Mouse (Mus musculus) cerebellum, adult 9-10 months (tissue): ENCODE results near the gene Gm4559.
"Not testable (repeated sequence)": the region's sequence is repeated elsewhere in the genome, so short reads cannot be mapped to it uniquely, and the experiment has no call there.

Source experiments
- DNase-seq: peaks from one replicate; pipeline ENCODE4 v3.0.0; 2022

Gm4559 gene

DNA sequence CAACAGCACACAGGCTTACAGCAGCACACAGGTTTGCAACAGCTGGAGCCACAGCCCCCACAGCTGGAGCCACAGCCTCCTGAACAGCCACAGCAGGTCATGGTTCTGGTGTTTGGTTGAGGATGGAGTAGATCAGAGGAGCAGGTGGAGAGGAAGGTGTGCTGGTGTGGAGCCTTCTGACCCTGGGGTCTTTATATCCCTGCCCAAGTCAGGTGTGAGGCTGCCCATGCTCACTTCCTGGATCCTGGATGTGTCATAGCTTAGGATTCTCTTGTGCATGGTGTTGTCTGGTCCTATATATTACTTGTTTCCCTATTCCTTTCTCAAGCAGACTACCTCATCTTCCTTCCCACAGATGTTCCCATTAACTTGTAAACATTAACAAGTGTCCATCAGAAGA, at the start of gene Gm4559:
Gene Gm4559 (minus strand): TSS at position 101 of the 400 bp plus-strand sequence.
- DNase-seq: not testable (repeated sequence)

DNA sequence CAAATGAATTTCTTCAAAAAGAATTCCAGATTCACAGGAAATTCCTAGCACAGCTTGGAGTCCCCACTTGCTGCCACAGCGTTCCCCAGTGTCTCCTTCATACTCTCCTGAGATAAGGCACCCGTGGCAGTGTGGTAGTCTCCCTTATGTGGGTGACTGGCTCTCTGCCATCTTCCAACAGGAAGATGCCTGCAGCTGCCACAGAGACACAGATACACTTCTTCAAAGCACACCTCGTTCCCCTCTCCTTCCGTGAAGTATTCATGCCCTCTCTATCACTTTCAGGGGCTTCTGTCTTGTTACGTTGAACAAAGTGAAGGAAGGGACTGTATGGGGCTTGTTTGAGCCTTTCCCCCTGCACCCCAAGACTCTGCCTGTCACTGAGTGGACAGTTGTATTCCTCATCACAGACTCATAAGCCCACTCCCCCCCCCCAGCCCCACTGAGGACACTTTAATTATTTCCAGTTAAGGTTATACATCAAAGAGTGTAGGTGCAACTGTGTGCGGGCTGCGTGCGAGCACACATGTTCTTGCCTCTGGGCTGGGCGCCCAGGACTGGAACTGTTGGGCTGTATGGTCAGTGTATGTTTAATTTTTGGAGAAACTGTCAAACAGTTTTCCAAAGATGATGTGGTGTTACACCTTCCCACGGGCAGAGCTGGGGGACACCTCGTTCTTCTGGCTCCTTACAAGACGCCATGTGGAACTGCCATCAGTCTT, 49.4 kb upstream of the Gm4559 start:
- no peak for DNase-seq

DNA sequence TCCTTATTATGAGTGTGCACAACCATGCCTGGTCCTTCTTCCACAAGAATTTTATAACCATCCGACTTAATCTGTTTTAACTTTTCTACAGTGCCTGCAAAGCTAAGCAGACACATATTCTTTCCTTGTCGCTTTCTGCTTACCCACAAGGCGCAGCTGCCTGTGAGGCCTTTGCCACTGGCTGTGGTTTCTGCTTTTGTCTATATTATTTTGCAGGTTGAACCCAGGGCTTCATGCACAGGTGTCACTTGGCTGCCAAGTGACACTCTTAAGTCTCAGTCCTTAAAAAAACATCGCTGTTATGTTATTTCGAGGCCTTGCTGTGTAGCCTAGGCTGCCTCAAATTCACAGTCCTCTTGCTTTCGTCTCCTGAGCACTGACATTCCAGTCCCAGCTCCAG, 48.5 kb upstream of the Gm4559 start:
- no peak for DNase-seq

DNA sequence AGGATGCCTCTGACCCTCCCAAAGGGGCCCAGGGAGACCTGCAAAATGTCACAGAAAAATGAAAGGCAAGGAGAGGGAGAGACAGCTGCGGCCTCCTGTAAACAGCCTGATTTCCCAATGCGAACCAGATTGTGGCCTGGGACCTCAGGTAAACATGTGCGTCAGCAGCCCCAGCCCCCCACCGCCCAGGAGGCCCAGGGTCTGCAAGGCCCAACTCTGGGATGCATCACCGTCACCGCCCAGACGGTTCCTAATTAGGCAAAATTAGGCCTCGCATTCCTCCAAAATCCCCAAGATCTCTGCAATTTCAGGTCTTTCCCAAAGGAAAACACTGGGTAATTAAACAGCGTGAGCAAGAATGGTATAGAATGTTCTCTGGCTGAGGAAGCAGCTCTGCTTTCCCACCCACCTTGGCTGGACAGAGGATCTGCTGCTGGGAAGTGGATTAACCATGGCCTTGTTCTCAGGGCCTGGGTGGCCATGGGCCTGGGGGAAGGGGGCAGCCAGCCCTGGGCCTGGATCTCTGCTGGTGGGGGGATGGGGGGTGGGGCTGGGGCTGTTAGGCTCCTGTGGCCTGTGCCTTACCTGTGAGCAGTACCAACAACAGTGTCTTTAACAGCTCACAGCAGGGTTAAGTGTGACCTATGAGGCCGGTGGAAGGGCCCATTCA, 47.6 kb upstream of the Gm4559 start:
- not testable (repeated sequence) for DNase-seq

DNA sequence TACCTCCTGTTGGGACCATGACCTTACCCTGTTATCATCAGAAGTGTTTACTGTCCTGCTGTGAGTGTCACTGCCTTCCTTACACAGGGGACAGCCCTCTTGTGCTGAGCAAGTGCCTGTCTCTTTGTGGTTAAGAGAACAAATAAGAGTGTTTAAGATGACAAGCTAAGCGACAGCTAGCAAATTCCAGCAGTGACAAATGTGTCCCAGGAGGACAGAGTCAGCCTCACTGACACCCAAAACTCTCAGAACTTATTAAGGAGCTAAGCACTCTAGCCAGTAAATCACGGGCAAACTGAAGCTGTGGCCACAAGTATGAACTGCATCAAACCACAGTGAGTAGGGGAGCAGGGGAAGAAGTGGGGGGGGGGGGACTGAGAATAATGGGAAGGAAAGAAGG, 46.7 kb upstream of the Gm4559 start:
- DNase-seq: no peak

DNA sequence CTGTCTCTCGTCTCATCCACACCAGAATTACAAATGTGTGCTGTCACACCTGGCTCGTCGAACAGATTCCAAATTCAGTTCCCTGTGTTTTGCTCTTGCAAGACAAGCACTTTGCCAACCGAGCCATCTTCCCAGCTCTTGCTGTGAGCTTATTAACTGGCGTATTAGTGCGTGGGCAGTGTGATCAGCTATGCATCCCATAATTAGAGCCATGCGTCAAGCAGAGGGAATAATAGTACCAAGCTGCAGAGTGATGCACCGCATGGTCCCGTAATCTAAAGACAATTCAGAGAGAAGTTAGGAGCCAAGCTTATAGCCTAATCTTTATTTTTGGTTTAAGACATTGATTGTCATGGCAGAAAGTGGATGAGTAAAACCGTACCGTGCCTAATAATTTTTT, 45.0 kb upstream of the Gm4559 start:
- no peak for DNase-seq

DNA sequence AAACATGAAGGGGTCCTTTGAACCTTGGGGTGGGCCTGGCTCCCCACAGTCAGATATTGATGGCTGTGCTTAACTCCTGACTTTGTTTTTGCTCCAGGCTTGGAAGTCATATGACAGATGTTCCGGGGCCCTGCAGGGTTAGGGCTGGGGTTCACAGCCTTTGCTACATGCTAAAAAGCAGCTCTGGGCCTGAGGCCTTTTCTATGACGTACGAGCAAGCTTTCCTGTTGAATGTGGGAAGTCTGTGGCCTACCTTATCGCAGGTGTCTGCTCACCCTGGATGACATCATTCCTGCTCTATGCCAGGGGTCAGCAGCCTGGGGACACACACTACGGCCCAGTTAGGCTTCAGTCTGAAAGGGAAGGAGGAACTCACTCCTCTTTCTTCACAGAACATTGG, 43.1 kb upstream of the Gm4559 start:
- DNase-seq: no peak

DNA sequence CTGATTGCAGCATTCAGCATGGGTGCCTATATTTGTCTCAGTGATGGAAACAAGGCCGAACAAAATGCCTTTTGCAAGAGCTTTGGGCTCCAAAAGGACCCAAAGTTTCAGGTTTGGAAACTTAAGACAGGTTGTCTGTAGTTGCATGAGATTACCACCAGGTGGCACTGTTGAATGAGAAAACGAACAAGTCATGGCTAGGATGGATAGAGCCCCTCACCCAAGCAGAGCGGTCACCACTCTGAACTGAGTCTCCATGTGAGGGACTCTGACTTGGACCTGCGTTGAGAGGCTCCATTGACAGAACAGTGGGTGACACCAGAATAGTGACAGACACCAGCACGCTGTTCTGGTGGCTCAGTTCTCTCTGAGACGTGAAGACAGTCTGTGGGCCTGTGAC, 42.4 kb upstream of the Gm4559 start:
- DNase-seq: peak; percentile 42

DNA sequence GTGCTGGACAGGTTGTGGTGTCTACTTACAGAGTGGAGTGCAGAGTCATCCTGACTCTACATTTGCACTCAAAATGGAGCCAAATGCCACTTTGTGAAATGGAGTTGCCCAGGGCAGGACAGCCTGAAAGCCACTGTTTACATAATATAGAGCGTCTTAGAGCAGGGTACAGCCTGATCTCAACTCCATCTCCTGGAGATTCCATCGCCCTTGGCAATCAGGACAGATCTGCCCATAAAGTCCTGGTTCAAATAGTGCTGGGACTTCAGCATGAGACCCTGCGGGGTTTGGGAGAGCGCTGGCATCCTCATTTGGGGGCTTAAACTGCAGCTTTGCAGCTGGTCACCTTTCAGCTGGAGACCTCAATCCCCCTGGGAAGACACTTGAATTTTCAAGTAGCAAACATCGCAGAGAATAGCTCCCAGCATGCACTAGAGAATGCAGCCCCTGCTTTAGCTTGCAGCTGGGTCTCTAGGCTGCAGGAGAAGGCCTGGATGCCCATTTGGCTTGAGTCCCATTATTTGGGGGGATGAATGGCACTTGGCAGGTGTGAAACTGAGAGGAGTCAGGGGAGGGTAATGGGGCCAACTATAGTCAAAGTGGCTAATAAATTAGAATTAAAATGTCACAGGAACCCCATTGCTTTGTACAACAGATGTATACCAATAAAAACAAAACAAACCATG, 40.6 kb upstream of the Gm4559 start:
- no peak for DNase-seq

DNA sequence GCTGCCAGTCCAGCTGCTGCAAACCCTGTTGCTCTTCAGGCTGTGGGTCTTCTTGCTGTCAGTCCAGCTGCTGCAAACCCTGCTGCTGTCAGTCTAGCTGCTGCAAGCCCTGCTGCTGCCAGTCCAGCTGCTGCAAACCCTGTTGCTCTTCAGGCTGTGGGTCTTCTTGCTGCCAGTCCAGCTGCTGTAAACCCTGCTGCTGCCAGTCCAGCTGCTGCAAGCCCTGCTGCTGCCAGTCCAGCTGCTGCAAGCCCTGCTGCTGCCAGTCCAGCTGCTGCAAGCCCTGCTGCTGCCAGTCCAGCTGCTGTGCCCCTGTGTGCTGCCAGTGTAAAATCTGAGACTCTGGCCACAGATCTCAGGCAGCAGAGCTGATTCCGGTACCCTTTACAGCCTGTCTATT, 29.8 kb upstream of the Gm4559 start:
- DNase-seq: not testable (repeated sequence)

DNA sequence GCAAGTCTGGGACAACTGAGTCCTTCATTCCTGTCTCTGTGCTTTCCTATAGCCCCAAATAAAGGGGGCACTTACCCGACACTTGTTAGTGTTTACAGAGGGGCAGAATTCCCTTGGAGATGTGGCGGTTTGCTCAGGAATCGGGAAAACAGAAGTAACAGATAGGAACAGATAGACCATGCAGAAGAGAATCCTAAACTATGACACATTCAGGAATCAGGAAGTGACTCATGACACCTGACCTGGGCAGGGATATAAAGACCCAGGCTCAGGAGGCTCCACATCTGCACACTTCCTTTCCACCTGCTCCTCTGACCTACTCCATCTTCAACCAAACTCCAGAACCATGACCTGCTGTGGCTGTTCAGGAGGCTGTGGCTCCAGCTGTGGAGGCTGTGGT, 29.1 kb upstream of the Gm4559 start, which contains the start of gene Krtap5-4:
Gene Krtap5-4 (plus strand): TSS at position 301 of the 400 bp plus-strand sequence.
- no peak for DNase-seq

DNA sequence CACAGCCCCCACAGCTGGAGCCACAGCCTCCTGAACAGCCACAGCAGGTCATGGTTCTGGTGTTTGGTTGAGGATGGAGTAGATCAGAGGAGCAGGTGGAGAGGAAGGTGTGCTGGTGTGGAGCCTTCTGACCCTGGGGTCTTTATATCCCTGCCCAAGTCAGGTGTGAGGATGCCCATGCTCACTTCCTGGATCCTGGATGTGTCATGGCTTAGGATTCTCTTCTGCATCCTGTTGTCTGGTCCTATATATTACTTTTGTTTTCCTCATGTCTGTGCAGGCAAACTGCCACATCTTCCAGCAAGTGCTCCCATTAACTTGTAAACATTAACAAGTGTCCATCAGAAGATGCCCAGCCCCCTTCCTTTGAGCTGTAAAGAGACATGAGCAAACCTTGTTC, 22.9 kb upstream of the Gm4559 start, which contains the start of gene Krtap5-1:
Gene Krtap5-1 (minus strand): TSS at position 101 of the 400 bp plus-strand sequence.
- DNase-seq: not testable (repeated sequence)

DNA sequence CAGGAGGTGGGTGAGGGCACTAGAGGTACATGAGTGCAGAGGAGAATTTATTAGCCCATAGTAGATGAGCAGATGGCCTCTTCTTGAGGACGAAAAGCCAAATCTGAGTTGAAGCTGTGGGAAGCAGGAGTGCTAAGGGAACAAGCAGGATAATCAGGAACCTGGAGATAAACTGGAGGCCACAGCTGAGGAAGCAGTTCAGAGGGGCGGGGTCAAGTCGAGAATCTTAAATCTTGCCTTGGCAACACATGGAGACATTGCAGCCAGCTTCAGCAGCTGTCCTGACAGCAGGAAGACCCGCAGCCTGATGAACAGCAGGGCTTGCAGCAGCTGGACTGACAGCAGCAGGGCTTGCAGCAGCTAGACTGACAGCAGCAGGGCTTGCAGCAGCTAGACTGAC, 21.9 kb upstream of the Gm4559 start:
- not testable (repeated sequence) for DNase-seq

DNA sequence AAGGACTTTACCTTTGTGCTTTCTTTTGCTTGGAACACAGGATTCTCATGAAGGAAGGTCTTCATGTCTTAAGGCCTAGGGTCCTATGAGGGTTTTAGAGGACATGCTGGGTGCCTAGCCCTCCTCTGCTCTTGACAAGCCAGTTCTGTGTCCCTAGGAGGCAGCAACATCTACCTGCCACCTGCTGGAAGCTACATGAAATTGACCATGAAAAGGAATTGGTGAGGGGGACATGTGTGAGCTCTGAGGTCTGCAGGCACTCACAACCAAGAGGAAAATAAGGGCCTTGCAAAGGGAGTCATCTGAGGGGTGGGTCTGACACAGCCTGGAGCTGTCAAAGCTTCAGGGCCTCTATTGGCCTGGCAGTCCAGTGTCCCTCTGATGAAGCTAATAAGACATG, 21.3 kb upstream of the Gm4559 start:
- no peak for DNase-seq

DNA sequence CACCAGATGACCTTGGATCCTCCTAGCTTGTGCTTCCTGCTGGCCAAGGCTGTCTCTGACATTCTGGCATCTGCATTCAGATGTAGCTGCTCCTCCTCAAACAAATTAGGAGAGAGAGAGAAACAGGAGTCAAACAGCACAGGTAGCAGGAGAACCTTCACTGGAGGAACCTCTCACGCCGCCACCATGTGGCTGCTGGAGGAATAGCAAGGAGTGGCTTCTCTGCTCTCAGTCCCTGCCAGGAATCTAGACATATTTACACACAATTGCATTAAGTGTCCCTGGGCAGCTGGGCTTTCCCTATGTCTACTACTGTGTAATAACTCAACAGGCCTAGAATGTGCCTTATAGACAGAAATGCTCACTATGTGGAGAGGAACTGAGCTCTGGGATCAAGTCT, 19.7 kb upstream of the Gm4559 start:
- peak; percentile 24 for DNase-seq

DNA sequence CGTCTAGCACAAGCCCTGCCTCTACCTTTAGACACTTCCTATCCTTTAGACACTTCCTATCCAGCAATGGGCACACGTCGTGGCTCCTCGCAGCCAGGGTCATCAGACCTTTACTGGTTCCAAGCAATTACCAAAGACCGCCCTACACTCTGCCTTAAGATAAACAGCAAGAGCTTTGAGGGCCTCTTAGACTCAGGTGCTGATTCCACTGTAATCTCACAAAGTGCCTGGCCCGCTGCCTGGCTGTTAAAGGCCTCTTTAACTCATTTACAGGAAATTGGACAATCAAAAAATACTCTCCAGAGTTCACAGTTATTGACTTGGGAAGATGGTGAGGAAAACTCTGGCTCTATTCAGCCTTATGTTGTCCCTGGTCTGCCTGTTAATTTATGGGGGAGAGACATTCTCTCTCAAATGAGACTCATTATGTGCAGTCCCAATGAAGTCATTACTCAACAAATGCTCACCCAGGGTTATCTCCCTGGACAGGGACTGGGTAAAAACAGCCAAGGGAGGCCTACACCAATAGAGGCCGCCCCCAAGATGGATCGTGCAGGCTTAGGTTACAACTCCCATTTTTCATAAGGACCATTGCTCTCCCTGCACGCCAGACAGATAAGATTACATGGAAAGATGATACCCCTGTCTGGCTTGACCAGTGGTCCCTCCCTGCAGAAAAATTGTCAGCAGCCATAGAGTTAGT, 11.9 kb upstream of the Gm4559 start:
- peak; percentile 8 for DNase-seq

DNA sequence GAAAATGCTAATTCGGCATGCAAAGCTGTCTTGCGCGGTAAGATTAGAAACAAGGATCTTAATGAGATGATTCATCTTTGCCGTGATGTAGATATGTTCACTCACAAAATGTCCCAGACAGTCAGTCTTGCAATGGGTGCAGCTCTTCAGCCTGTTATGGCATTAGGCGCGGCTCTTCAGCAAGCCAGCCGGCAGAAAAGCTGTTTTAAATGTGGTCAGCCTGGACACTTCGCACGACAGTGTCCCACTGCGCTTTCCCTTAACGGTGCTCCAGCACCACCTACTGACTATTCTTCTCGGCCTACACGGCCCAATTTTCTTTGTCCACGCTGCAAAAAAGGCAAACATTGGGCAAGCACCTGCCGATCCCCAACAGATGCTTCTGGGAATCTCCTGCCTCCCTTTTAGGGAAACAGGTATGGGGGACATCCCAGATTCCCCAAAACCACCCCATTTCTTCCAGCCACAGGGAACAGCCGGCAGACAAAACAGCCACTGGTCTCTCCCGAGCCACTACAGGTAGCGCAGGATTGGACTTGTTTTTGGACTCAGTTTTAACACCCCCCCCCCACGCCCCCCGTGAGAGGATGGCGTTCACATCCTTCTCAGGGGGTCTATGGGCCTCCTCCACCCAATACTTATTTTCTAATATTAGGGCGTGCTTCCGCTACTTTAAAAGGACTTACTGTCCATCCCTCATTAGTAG, 11.1 kb upstream of the Gm4559 start:
- DNase-seq: peak; percentile 59

DNA sequence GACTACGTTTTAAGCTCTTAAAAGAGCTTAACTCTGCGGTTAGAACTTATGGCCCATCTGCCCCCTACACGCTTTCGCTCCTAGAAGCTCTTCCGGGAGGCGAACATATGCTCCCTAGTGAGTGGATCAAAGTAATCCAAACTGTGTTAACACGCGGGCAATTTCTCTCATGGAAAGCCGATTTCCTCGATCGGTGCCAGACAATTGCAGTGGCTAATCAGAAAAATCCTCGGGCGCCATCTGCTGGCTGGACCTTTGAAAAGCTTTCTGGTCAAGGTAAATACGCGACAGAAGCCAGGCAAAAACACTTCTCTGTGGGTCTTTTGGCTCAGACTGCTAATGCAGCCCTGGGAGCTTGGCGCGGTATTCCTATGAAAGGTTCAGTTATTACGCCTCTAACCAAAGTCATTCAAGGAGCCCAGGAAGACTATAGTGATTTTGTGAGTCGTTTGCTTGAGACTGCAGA, 10.5 kb upstream of the Gm4559 start:
- peak; percentile 94 for DNase-seq

DNA sequence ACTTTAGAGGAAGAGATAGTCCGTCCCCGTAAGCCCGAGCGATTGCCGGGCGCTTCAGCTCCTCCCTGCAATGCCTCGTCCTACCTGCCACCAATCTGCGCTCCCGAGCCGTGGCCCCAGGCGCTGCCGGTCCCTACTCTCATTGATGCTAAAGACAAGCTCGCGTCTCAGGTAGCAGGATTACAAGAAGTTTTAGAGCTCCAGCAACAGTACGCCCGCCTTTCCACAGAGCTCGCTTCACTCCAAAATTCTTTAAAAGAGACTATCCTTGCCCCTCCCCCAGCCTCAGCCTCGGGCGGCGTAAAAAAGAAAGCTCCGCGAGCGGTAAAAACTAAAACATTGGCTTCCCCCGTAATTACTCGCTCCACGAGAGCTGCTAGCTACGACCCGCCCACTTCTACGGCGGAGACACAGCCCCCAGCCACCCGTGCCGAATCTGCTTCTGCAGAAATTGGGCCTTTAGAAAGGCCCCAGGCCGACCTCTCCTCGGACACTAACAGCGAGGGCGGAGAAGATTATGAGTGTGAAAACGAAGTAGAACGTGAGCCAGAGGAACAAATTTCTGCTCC, 9.9 kb upstream of the Gm4559 start:
- DNase-seq: peak; percentile 50

DNA sequence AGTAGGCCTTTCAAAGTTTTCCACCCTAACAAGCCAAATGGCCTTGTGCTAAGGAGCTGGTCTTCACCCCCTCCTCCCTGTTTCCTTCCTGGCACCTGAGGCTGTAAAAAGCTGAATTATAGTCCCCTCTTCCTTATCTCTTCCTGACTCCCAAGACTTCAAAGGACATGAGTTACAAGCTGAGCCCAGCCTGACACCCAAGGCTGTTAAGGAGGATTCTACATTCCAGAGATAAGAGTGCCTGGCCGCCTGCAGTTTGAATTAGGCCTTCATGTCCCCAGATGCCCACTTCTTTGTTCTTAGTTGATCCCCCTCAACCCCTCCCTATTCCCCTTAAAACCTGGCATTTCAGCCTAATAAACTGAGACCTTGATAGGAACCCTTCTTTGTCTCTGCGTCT, 8.7 kb upstream of the Gm4559 start:
- DNase-seq: not testable (repeated sequence)

DNA sequence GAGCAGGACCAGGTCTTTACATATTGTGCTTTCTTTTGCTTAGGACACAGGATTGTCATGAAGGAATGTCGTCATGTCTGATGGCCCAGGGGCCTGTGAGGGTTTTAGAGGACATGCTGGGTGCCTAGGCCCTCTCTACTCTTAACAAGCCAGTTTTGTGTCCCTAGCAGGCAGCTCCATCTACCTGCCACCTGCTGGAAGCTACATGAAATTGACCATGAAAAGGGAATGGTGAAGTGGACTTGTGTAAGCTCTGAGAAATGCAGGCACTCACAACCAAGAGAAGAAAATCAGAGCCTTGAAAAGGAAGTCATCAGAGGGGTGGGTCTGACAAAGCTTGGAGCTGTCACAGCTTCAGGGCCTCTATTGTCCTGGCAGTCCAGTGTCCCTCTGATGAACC, 5.1 kb upstream of the Gm4559 start:
- DNase-seq: not testable (repeated sequence)

DNA sequence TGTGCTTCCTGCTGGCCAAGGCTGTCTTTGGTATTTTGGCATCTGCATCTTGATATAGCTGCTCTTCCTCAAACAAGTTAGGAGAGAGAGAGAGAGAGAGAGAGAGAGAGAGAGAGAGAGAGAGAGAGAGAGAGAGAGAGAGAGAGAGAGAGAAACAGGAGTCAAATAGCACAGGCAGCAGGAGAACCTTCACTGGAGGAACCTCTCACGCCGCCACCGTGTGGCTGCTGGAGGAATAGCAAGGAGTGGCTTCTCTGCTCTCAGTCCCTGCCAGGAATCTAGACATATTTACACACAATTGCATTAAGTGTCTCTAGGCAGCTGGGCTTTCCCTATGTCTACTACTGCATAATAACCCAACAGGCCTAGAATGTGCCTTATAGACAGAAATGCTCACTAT, 4.0 kb upstream of the Gm4559 start:
- peak; percentile 60 for DNase-seq
